Mouse (Mus musculus) telencephalon, adult 2 months (tissue): ENCODE measurements at regions not wholly inside any gene's neighbourhood (a gene's known extent, or its start where the extent isn't known, plus 50 kb on each side); places are given as distances from the start of the nearest gene placed in this dataset.

Experiments
- DNase-seq: peaks from one replicate; pipeline ENCODE4 v3.0.0-alpha.2; 2011; ENCODE audit warnings: low read depth, low spot score

GRCm38 (mm10) chr15:62223156-62223840 lies 1300.5 kb upstream of the A1bg start:
- DNase-seq = no peak

GRCm38 (mm10) chr15:62222731-62223130 lies 1299.9 kb upstream of the A1bg start:
- no peak for DNase-seq

- DNase-seq = no peak
These were observed 1299.4 kb upstream of the A1bg start for GRCm38 (mm10) chr15:62222201-62222600.

- no peak for DNase-seq
These were observed 1298.4 kb upstream of the A1bg start for GRCm38 (mm10) chr15:62221024-62221819.

- DNase-seq = no peak
These were observed 1297.8 kb upstream of the A1bg start for GRCm38 (mm10) chr15:62220620-62221019.

- no peak for DNase-seq
These were observed 1297.2 kb upstream of the A1bg start for GRCm38 (mm10) chr15:62219934-62220540.

GRCm38 (mm10) chr15:62218346-62219080 lies 1295.7 kb upstream of the A1bg start:
- no peak for DNase-seq

GRCm38 (mm10) chr15:62216688-62217477 lies 1294.1 kb upstream of the A1bg start:
- no peak for DNase-seq

- no peak for DNase-seq
These were observed 1293.0 kb upstream of the A1bg start for GRCm38 (mm10) chr15:62215616-62216398.

- no peak for DNase-seq
These were observed 1291.5 kb upstream of the A1bg start for GRCm38 (mm10) chr15:62214300-62214699.

- DNase-seq = no peak
These were observed 1289.6 kb upstream of the A1bg start for GRCm38 (mm10) chr15:62212283-62212910.

GRCm38 (mm10) chr15:62209881-62210481 lies 1287.2 kb upstream of the A1bg start:
- no peak for DNase-seq

- DNase-seq = no peak
These were observed 1286.5 kb upstream of the A1bg start for GRCm38 (mm10) chr15:62209296-62209695.

GRCm38 (mm10) chr15:62206502-62206902 lies 1283.7 kb upstream of the A1bg start:
- DNase-seq = no peak

GRCm38 (mm10) chr15:62203951-62204905 lies 1281.4 kb upstream of the A1bg start:
- DNase-seq = no peak

- DNase-seq = no peak
These were observed 1280.1 kb upstream of the A1bg start for GRCm38 (mm10) chr15:62202781-62203375.

GRCm38 (mm10) chr15:62198721-62199120 lies 1275.9 kb upstream of the A1bg start:
- DNase-seq = no peak

- DNase-seq = no peak
These were observed 1275.4 kb upstream of the A1bg start for GRCm38 (mm10) chr15:62198194-62198593.
